Mouse (Mus musculus): ENCODE results near the gene Zfp60. TPM values are rescaled to one million over a fixed set of nuclear protein-coding genes. Genes with fewer than 3 reads are reported as not detected.
"Not testable (repeated sequence)": the region's sequence is repeated elsewhere in the genome, so short reads cannot be mapped to it uniquely, and the experiment has no call there.

Zfp60 gene
- polyA plus RNA-seq, 1 experiment, result not detected

DNA sequence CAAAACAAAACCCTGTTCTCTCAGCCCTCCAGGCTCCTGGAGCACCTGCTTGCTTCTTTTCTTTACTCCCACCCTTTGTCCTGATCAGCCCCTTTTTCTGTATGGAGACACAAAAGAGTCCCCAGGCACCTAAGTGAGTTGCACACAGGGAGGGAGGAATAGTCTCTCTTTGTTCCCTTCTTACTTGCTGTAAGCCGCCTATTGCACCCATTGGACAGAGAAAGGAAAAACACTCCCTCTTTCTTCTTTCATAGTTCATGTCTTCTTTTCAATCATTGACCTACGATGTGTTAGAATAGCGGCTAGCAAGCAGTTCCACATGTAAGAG is 25.8 kb downstream of the Zfp60 start:
- Histone ChIP-seq H3K4me1 (ENCODE audit: control insufficient read depth, insufficient read depth, low read length) (peaks cover 7% of the 10 kb centered on the region), H3K27ac (ENCODE audit: insufficient read depth, low read depth, low read length) (peak overlapping the region; percentile 38; the same call in 1 of the 2 replicates), H3K4me3 (ENCODE audit: insufficient read depth, low read depth, low read length) (no peak overlapping the region)
- 21% methylated on average over 3 of the region's 3 CpGs for WGBS
- TF ChIP-seq CTCF (IDR thresholded peaks at IDR 0.05; ENCODE audit: insufficient read depth, low read depth, low read length), result no peak
- no peak for TF ChIP-seq POLR2A (IDR thresholded peaks at IDR 0.05; ENCODE audit: insufficient read depth, low read depth, low read length)

DNA sequence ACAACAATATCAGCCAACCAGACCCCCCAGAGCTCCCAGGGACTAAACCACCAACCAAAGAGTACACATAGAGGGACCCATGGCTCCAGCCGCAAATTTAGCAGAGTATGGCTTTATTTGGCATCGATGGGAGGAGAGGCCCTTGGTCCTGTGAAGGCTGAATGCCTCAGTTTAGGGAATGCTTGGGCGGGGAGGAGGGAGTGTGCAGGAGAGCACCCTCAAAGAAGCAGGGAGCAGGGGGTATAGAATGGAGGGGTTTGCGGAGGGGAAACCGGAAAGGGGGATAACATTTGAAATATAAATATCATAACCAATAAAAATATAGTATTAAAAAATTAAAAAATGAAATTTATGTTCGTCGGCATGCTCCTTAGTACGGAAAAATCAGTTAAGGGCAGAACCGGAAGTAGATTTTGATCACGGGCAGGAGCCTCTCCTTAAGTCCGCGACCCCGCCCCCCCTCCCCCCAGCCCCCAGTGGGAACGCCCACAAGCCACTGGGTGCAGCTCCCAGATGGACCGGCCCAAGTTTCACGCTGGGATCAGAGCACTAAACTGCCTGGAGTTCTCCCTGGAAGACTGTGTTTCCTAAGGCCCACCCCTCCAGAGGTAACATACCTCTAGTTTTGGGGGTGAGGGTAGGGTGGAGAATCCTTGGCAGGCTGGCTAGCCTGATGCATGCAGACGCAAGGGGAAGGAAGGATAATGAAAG is 34.1 kb downstream of the Zfp60 start:
- H3K4me3 ChIP-seq (ENCODE audit: insufficient read depth, low read depth, low read length), result no peak overlapping the region
- H3K27ac ChIP-seq (ENCODE audit: insufficient read depth, low read depth, low read length), result no peak overlapping the region
- TF ChIP-seq CTCF (IDR thresholded peaks at IDR 0.05; ENCODE audit: insufficient read depth, low read depth, low read length) (no peak), POLR2A (IDR thresholded peaks at IDR 0.05; ENCODE audit: insufficient read depth, low read depth, low read length) (no peak)
- WGBS, result 21% methylated on average over 17 of the region's 17 CpGs
- no peaks in the 10 kb centered on the region for H3K4me1 ChIP-seq (ENCODE audit: control insufficient read depth, insufficient read depth, low read length)

DNA sequence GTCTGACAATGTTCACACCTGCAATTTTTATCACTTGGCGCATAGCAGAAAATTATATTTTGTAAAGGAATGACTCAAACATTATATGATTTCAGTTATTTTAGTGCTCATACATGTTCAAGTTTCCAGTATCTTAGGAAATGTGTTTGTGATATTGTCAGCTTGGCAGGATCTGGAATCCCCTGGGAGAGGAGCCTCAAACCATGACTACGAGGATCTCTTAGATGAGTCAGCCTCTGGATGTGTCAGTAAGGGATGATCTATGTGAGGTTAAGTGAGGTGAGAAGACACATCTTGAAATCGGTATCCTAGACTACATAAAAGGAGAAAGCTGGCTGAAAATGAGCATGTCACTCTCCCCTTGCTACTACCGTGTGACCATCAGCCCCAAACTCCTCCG is 58.1 kb downstream of the Zfp60 start:
- no peak overlapping the region for H3K4me3 ChIP-seq (ENCODE audit: insufficient read depth, low read depth, low read length)
- no peak overlapping the region for H3K27ac ChIP-seq (ENCODE audit: insufficient read depth, low read depth, low read length)
- no peaks in the 10 kb centered on the region for H3K4me1 ChIP-seq (ENCODE audit: control insufficient read depth, insufficient read depth, low read length)
- TF ChIP-seq CTCF (IDR thresholded peaks at IDR 0.05; ENCODE audit: insufficient read depth, low read depth, low read length) (no peak), POLR2A (IDR thresholded peaks at IDR 0.05; ENCODE audit: insufficient read depth, low read depth, low read length) (no peak)
- 82% methylated on average over 5 of the region's 5 CpGs for WGBS

DNA sequence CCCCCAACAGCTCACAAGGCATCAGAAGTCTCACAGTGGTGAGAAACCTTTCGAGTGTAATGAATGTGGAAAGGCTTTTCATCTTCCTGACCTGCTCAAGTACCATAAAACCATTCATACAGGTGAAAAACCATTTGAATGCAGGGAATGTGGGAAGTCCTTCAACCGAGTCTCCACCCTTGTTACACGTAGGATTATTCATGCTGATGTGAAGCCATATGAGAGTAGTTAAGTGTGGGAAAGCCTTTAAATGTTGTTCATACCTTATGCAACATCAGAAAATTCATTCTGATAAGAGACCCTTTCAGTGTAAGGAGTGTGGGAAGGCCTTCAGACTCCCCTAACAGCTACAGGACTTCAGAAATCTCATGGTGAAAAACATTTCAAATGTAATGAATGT is 62.7 kb downstream of the Zfp60 start:
- WGBS, result 42% methylated on average over 3 of the region's 3 CpGs
- H3K4me3 ChIP-seq (ENCODE audit: insufficient read depth, low read depth, low read length); H3K4me1 ChIP-seq (ENCODE audit: control insufficient read depth, insufficient read depth, low read length); H3K27ac ChIP-seq (ENCODE audit: insufficient read depth, low read depth, low read length): not testable (repeated sequence)

DNA sequence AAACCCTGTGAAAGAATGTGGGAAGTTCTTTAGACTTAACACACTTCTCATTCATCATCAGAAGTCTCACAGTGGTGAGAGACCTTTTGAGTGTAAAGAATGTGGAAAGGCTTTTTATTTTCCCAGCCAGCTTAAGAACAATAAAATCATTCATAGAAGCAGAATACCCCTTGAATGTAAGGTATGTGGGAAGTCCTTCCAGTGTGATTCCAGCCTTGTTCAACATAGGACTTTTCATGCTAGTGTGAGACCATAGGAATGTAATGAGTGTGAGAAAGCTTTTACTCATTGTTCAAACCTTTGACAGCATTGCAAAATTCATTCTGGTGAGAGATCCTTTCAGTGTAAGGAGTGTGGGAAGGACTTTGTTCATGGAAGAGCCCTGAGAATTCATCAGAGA is 63.4 kb downstream of the Zfp60 start:
- Histone ChIP-seq H3K4me3 (ENCODE audit: insufficient read depth, low read depth, low read length) (no peak overlapping the region), H3K4me1 (ENCODE audit: control insufficient read depth, insufficient read depth, low read length) (no peaks in the 10 kb centered on the region), H3K27ac (ENCODE audit: insufficient read depth, low read depth, low read length) (no peak overlapping the region)
- no peak for TF ChIP-seq POLR2A (IDR thresholded peaks at IDR 0.05; ENCODE audit: insufficient read depth, low read depth, low read length)
- no peak for TF ChIP-seq CTCF (IDR thresholded peaks at IDR 0.05; ENCODE audit: insufficient read depth, low read depth, low read length)

DNA sequence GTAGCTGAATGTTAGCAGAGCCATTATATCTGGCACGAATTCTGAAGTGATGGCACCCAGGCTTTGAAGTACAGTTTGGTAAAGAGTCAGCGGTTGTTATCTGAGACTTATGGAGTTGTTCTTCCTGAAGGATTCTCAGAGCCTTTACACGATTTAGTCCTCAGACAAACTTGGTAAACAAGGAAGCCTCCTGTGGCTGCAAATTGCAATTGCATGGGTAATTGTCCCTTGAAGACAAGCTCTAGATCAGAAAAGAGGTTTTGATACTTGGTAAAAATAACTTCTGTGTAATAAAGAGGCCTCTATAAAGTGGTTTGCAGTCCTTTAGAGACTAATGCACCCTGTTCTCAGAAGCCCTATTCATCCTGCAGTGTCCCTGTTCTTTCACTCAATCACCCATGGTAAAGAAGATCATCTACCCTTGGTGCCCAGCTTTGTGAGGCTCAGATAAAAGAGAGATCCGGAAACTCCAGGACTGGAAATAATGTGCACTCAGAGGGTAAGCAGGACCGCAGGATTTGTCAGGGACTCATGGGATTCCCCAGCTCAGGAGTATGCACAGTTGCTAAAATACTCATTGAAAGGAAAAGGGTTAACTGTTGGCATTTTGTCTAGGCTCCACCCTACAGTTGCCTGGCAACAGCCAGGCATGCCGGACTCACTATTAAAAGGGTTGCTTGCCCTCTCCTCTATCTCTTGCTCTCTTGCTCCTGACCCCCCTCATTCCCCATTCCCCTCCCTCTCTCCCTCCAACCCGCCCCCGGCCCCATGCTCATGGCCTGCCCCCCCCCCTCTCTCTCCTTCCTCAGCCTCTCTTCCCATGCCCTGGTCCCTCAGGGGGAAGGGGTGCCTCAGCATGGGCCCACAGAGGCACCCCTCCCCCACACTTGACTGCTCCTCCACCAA is 67.0 kb downstream of the Zfp60 start:
- 20% methylated on average over 8 of the region's 8 CpGs for WGBS
- H3K27ac ChIP-seq (ENCODE audit: insufficient read depth, low read depth, low read length), result no peak overlapping the region

DNA sequence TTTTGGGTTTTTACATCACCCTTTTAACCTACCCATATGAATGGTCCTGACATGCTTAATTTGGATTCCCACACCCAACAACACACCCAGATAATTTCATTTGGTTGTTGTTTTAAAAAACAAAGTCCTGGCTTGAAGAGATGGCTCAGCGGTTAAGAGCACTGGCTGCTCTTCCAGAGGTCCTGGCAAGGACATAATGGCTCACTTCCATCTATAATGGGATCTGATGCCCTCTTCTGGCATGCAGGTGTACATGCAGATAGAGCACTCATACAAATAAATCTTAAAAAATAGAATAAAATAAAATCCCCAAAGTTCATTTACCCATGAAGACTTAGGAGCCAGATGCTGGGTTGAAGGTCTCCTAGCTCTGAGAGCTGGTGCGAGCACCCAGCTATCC is 69.9 kb downstream of the Zfp60 start:
- 54% methylated on average over 2 of the region's 2 CpGs for WGBS
- Histone ChIP-seq H3K27ac (ENCODE audit: insufficient read depth, low read depth, low read length) (no peak overlapping the region), H3K4me3 (ENCODE audit: insufficient read depth, low read depth, low read length) (no peak overlapping the region), H3K4me1 (ENCODE audit: control insufficient read depth, insufficient read depth, low read length) (peaks cover 2% of the 10 kb centered on the region; the same call in 1 of the 2 replicates)
- TF ChIP-seq CTCF (IDR thresholded peaks at IDR 0.05; ENCODE audit: insufficient read depth, low read depth, low read length) (no peak), POLR2A (IDR thresholded peaks at IDR 0.05; ENCODE audit: insufficient read depth, low read depth, low read length) (no peak)

More for the DNA sequence above, 67.0 kb downstream of the Zfp60 start:
- Histone ChIP-seq H3K4me3 (ENCODE audit: insufficient read depth, low read depth, low read length) (no peak overlapping the region), H3K4me1 (ENCODE audit: control insufficient read depth, insufficient read depth, low read length) (no peaks in the 10 kb centered on the region)
- TF ChIP-seq POLR2A (IDR thresholded peaks at IDR 0.05; ENCODE audit: insufficient read depth, low read depth, low read length), result no peak
- no peak for TF ChIP-seq CTCF (IDR thresholded peaks at IDR 0.05; ENCODE audit: insufficient read depth, low read depth, low read length)

DNA sequence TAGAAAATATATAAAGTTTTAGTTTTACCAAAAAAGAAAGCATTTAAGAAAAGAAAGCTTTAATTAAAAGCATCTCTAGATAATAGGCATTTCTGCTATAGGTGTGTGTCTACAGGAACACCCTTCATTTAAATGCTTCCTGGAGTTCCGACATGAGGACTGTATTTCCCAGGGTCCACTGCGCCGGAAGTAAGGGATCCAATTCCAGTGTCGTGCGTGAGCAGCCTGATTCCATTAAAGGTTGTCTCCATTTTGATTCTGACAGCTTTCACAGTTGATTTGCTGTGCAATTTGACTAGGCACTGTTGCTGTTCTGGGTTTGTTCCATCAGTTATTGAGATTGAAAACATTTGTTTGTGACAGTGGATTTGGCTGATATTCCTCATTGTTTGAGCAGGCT is 71.8 kb downstream of the Zfp60 start:
- Histone ChIP-seq H3K4me1 (ENCODE audit: control insufficient read depth, insufficient read depth, low read length) (peaks cover 2% of the 10 kb centered on the region; the same call in 1 of the 2 replicates), H3K27ac (ENCODE audit: insufficient read depth, low read depth, low read length) (no peak overlapping the region), H3K4me3 (ENCODE audit: insufficient read depth, low read depth, low read length) (no peak overlapping the region)
- WGBS, result 70% methylated on average over 5 of the region's 5 CpGs
- TF ChIP-seq POLR2A (IDR thresholded peaks at IDR 0.05; ENCODE audit: insufficient read depth, low read depth, low read length) (no peak), CTCF (IDR thresholded peaks at IDR 0.05; ENCODE audit: insufficient read depth, low read depth, low read length) (no peak)

Other genes starting within 250 kb of the Zfp60 start
- gene Sertad1, start 244.5 kb upstream of the Zfp60 start, polyA plus RNA-seq (2012; ENCODE audit: insufficient read depth, insufficient read length, low replicate concordance, missing spikeins), result not detected in 2 replicates
- not detected in 2 replicates for gene Prx, start 232.1 kb upstream of the Zfp60 start, polyA plus RNA-seq (2012; ENCODE audit: insufficient read depth, insufficient read length, low replicate concordance, missing spikeins)
- gene Hipk4, start 208.1 kb upstream of the Zfp60 start, polyA plus RNA-seq (2012; ENCODE audit: insufficient read depth, insufficient read length, low replicate concordance, missing spikeins), result not detected in 2 replicates
- gene Pld3, start 178.2 kb upstream of the Zfp60 start, polyA plus RNA-seq (2012; ENCODE audit: insufficient read depth, insufficient read length, low replicate concordance, missing spikeins), result not detected in 2 replicates
- gene 2310022A10Rik, start 178.2 kb upstream of the Zfp60 start, polyA plus RNA-seq (2012; ENCODE audit: insufficient read depth, insufficient read length, low replicate concordance, missing spikeins), result not detected in 2 replicates
- gene Akt2, start 139.8 kb upstream of the Zfp60 start, polyA plus RNA-seq (2012; ENCODE audit: insufficient read depth, insufficient read length, low replicate concordance, missing spikeins), result not detected in 2 replicates
- gene Ttc9b, start 77.5 kb upstream of the Zfp60 start, polyA plus RNA-seq (2012; ENCODE audit: insufficient read depth, insufficient read length, low replicate concordance, missing spikeins), result not detected in 2 replicates
- gene Map3k10, start 56.8 kb upstream of the Zfp60 start, polyA plus RNA-seq (2012; ENCODE audit: insufficient read depth, insufficient read length, low replicate concordance, missing spikeins), result not detected in 2 replicates
- not detected in 2 replicates for gene Zfp607b, start 42.0 kb upstream of the Zfp60 start, polyA plus RNA-seq (2012; ENCODE audit: insufficient read depth, insufficient read length, low replicate concordance, missing spikeins)
- not detected in 2 replicates for gene Zfp626, start 75.8 kb downstream of the Zfp60 start, polyA plus RNA-seq (2012; ENCODE audit: insufficient read depth, insufficient read length, low replicate concordance, missing spikeins)
- not detected in 2 replicates for gene Zfp59, start 107.2 kb downstream of the Zfp60 start, polyA plus RNA-seq (2012; ENCODE audit: insufficient read depth, insufficient read length, low replicate concordance, missing spikeins)
- not detected in 2 replicates for gene Zfp607a, start 126.1 kb downstream of the Zfp60 start, polyA plus RNA-seq (2012; ENCODE audit: insufficient read depth, insufficient read length, low replicate concordance, missing spikeins)
- not detected in 2 replicates for gene Zfp974, start 198.1 kb downstream of the Zfp60 start, polyA plus RNA-seq (2012; ENCODE audit: insufficient read depth, insufficient read length, low replicate concordance, missing spikeins)
- gene Zfp780b, start 247.8 kb downstream of the Zfp60 start, polyA plus RNA-seq (2012; ENCODE audit: insufficient read depth, insufficient read length, low replicate concordance, missing spikeins), result not detected in 2 replicates

Measured in olfactory bulb, adult 2 months (tissue).